Mouse (Mus musculus): ENCODE measurements around the gene Sh2b3. TPM values are rescaled to one million over a fixed set of nuclear protein-coding genes. Genes with fewer than 3 reads are reported as not detected.

Sh2b3 gene
- polyA plus RNA-seq, 1 experiment from 2014 or later: 7.9 TPM

- WGBS: 95% methylated on average over 4 of the region's 4 CpGs
- H3K9me3 ChIP-seq: no peaks in the 10 kb centered on the region
- H3K27ac ChIP-seq (replicated peaks): no peak overlapping the region
- peaks cover 7% of the 10 kb centered on the region; the same call in 1 of the 2 replicates for H3K4me1 ChIP-seq
- H3K4me3 ChIP-seq: no peak overlapping the region
- DNase-seq (ENCODE audit: low spot score): no peak
- H3K36me3 ChIP-seq (replicated peaks): peaks cover 63% of the 10 kb centered on the region
- H3K27me3 ChIP-seq (replicated peaks; ENCODE audit: low read depth, poor library complexity, severe bottlenecking): no peaks in the 10 kb centered on the region
These were observed 71.2 kb downstream of the Sh2b3 start for GRCm38 (mm10) chr5:121766038-121766773.

Small RNA genes lying within 50 kb of the gene (microRNA-seq; reads per million reads assigned to microRNA genes)
- 0.91 reads per million for gene Mir7031

Other genes with a start within 250 kb of the Sh2b3 start
- gene Aldh2, start 243.8 kb downstream of the Sh2b3 start, polyA plus RNA-seq (2016; fragmentation: Nextera tagmentation; extraction: Ambion mirVana): 145 and 157 TPM in 2 replicates
- 1.7 and 2.6 TPM in 2 replicates for gene Acad12, start 218.7 kb downstream of the Sh2b3 start, polyA plus RNA-seq (2016; fragmentation: Nextera tagmentation; extraction: Ambion mirVana)
- 2.6 and 3.2 TPM in 2 replicates for gene Acad10, start 177.1 kb downstream of the Sh2b3 start, polyA plus RNA-seq (2016; fragmentation: Nextera tagmentation; extraction: Ambion mirVana)
- gene Brap, start 177.1 kb downstream of the Sh2b3 start, polyA plus RNA-seq (2016; fragmentation: Nextera tagmentation; extraction: Ambion mirVana): 41.9 and 44.5 TPM in 2 replicates
- gene Atxn2, start 126.3 kb downstream of the Sh2b3 start, polyA plus RNA-seq (2016; fragmentation: Nextera tagmentation; extraction: Ambion mirVana): 44.5 and 44.9 TPM in 2 replicates
- gene Pheta1, start 11.3 kb upstream of the Sh2b3 start, polyA plus RNA-seq (2016; fragmentation: Nextera tagmentation; extraction: Ambion mirVana): 56.5 and 60.0 TPM in 2 replicates
- gene Cux2, start 212.5 kb upstream of the Sh2b3 start, polyA plus RNA-seq (2016; fragmentation: Nextera tagmentation; extraction: Ambion mirVana): 4.9 and 5.1 TPM in 2 replicates